ENCODE assay signal across 31 mouse cellular contexts in genomic region chr7:123209864-123210263, GRCm38 (mm10). TPM values are rescaled to one million over a fixed set of nuclear protein-coding genes. Genes with fewer than 3 reads are reported as not detected.
DNase-seq lines count a peak whose midpoint lies in the region; ATAC-seq and TF ChIP-seq lines count a peak whose summit lies in the region.
"Had no signal": no experiment of that assay in that cellular context is flagged by ENCODE, and none has a peak within 500 bp of the region (broad histone marks: within the 10 kb centered on the region; RNA-seq: fewer than 3 reads in every experiment).

No protein-coding gene starts in this region.

- H3K36me3 ChIP-seq in forebrain, embryonic 11.5 days (ENCODE audit: control insufficient read depth, insufficient read depth, low read length), result no peaks in the 10 kb centered on the region
- no peaks in the 10 kb centered on the region for H3K36me3 ChIP-seq in forebrain, embryonic 14.5 days (ENCODE audit: control insufficient read depth, insufficient read depth, low read length)
- no peaks in the 10 kb centered on the region for H3K36me3 ChIP-seq in kidney, adult 2 months (ENCODE audit: control insufficient read depth, insufficient read depth, low read length)
- H3K36me3 ChIP-seq in ES-E14 (ENCODE audit: control insufficient read depth, insufficient read depth, low read length, poor library complexity, severe bottlenecking), result no peaks in the 10 kb centered on the region
- no peaks in the 10 kb centered on the region for H3K36me3 ChIP-seq in small intestine, adult 2 months (ENCODE audit: control insufficient read depth, insufficient read depth, low read length)
- H3K36me3 ChIP-seq: embryonic facial prominence, embryonic 13.5 days; forebrain, embryonic 10.5 days; liver, embryonic 12.5 days; midbrain, embryonic 13.5 days had no signal

- no peak for TF ChIP-seq CTCF in kidney, adult 2 months (conservative IDR thresholded peaks at IDR 0.05; ENCODE audit: insufficient read depth, insufficient read length, low read depth, low read length)
- TF ChIP-seq CTCF in small intestine, adult 2 months (IDR thresholded peaks at IDR 0.05; ENCODE audit: extremely low read depth, insufficient read length, insufficient replicate concordance, low read depth, low read length), result no peak

- no peak overlapping the region for H3K9ac ChIP-seq in forebrain, embryonic 11.5 days (ENCODE audit: low read length)
- H3K9ac ChIP-seq in forebrain, embryonic 14.5 days (ENCODE audit: low read length), result no peak overlapping the region
- H3K9ac ChIP-seq in ES-E14 (ENCODE audit: insufficient read depth, low read depth, low read length, poor library complexity, severe bottlenecking), result peak overlapping the region; percentile 60; the same call in 1 of the 2 replicates
- H3K9ac ChIP-seq: embryonic facial prominence, embryonic 13.5 days; forebrain, postnatal 0 days; hindbrain, embryonic 14.5 days; liver, embryonic 12.5 days; liver, postnatal 0 days had no signal

- H3K4me2 ChIP-seq in forebrain, embryonic 11.5 days (ENCODE audit: low read depth, low read length, severe bottlenecking), result no peak overlapping the region
- H3K4me2 ChIP-seq in forebrain, embryonic 14.5 days (ENCODE audit: low read length), result no peak overlapping the region
- H3K4me2 ChIP-seq: embryonic facial prominence, embryonic 13.5 days; hindbrain, embryonic 14.5 days; liver, embryonic 12.5 days; midbrain, embryonic 13.5 days had no signal

- TF ChIP-seq POLR2A in kidney, adult 2 months (IDR thresholded peaks at IDR 0.05; ENCODE audit: low read depth, low read length), result no peak
- TF ChIP-seq POLR2A in small intestine, adult 2 months (IDR thresholded peaks at IDR 0.05; ENCODE audit: low read depth, low read length), result no peak

- DNase-seq in forebrain, embryonic 11.5 days (ENCODE audit: low spot score), result peak; percentile 43
- DNase-seq in forebrain, embryonic 14.5 days (ENCODE audit: low spot score), result no peak
- DNase-seq in kidney, adult 2 months, result peak; percentile 32
- DNase-seq in kidney, postnatal 36 days, result no peak
- no peak for DNase-seq in ES-E14 (ENCODE audit: low read depth, low spot score)
- no peak for DNase-seq in right cerebral cortex, postnatal 25 days
- no peak for DNase-seq in c-Kit-positive CD71-positive TER-119-positive erythroid progenitor cells, embryonic 14.5 days (ENCODE audit: low spot score)
- DNase-seq: adrenal gland, postnatal 25 days; cerebellum, adult 18-20 months; cerebellum, postnatal 10 days; forebrain, postnatal 0 days; gastrocnemius, postnatal 14 days; heart, adult 2 months; kidney, adult 8-10 months; kidney, postnatal 25 days; layer of hippocampus, postnatal 36 days; left cerebral cortex, postnatal 4 days; liver, postnatal 0 days; lung, postnatal 36 days; right cerebral cortex, postnatal 14 days; spleen, adult 18-20 months; thymus, adult 18-20 months; thymus, postnatal 25 days had no signal

- no peak for ATAC-seq in forebrain, embryonic 11.5 days (replicated peaks; ENCODE audit: low FRiP score)
- no peak for ATAC-seq in forebrain, embryonic 14.5 days
- ATAC-seq: forebrain, postnatal 0 days; liver, embryonic 12.5 days; liver, postnatal 0 days; midbrain, embryonic 13.5 days had no signal

- no peaks in the 10 kb centered on the region for H3K27me3 ChIP-seq in forebrain, embryonic 11.5 days (ENCODE audit: control insufficient read depth, insufficient read depth, low read length)
- no peaks in the 10 kb centered on the region for H3K27me3 ChIP-seq in forebrain, embryonic 14.5 days (replicated peaks; ENCODE audit: control insufficient read depth, insufficient read depth, low read length)
- no peaks in the 10 kb centered on the region for H3K27me3 ChIP-seq in kidney, adult 2 months (replicated peaks; ENCODE audit: control insufficient read depth, insufficient read depth, low read length)
- H3K27me3 ChIP-seq in small intestine, adult 2 months (ENCODE audit: control insufficient read depth, insufficient read depth, low read length), result no peaks in the 10 kb centered on the region
- H3K27me3 ChIP-seq: embryonic facial prominence, embryonic 13.5 days; midbrain, embryonic 13.5 days had no signal

- 0 out of 2 replicates have a peak, but pooled peaks cover 1% of the 10 kb centered on the region for H3K4me1 ChIP-seq in forebrain, embryonic 11.5 days (replicated peaks; ENCODE audit: control insufficient read depth, insufficient read depth, low read length)
- no peaks in the 10 kb centered on the region for H3K4me1 ChIP-seq in forebrain, embryonic 14.5 days (ENCODE audit: control insufficient read depth, insufficient read depth, low read length)
- H3K4me1 ChIP-seq in kidney, adult 2 months (ENCODE audit: control insufficient read depth, insufficient read depth, low read length), result peaks cover 3% of the 10 kb centered on the region; the same call in 1 of the 2 replicates
- H3K4me1 ChIP-seq in ES-E14 (ENCODE audit: control insufficient read depth in 2 of 2, insufficient read depth in 2 of 2, low read length in 2 of 2, poor library complexity in 1 of 2), result peaks cover 11 to 26% of the 10 kb centered on the region in 2 experiments
- H3K4me1 ChIP-seq in small intestine, adult 2 months (ENCODE audit: control insufficient read depth, insufficient read depth, insufficient read length, low read length), result peaks cover 29% of the 10 kb centered on the region

- in situ Hi-C loops in ES-E14 (cut with MboI; ENCODE audit: low sequenced_read_pairs in 2 of 2, unreplicated experiment in 2 of 2), result loop anchor here (10.0 to 25.0 kb wide), 2 partner anchors 252 to 255 kb away; partner anchors contain the start of gene Aqp8 (in 2 of the 2)

- no peak overlapping the region for H3K27ac ChIP-seq in forebrain, embryonic 11.5 days (ENCODE audit: low read depth, low read length)
- no peak overlapping the region for H3K27ac ChIP-seq in forebrain, embryonic 14.5 days (ENCODE audit: low read depth, low read length)
- no peak overlapping the region for H3K27ac ChIP-seq in kidney, adult 2 months (ENCODE audit: insufficient read depth, low read depth, low read length)
- H3K27ac ChIP-seq in ES-E14 (ENCODE audit: insufficient read depth, low read depth, low read length, poor library complexity, severe bottlenecking), result peak overlapping the region; percentile 17; the same call in 1 of the 2 replicates
- peak overlapping the region; percentile 81 for H3K27ac ChIP-seq in small intestine, adult 2 months (ENCODE audit: insufficient read depth, low read depth, low read length)
- H3K27ac ChIP-seq: embryonic facial prominence, embryonic 13.5 days; forebrain, embryonic 10.5 days; heart, adult 2 months; hindbrain, embryonic 14.5 days; liver, embryonic 12.5 days; midbrain, embryonic 13.5 days; stomach, postnatal 0 days had no signal

- H3K9me3 ChIP-seq in forebrain, embryonic 11.5 days (ENCODE audit: control insufficient read depth, low read length), result no peaks in the 10 kb centered on the region
- no peaks in the 10 kb centered on the region for H3K9me3 ChIP-seq in forebrain, embryonic 14.5 days (replicated peaks; ENCODE audit: control insufficient read depth, low read length)
- no peaks in the 10 kb centered on the region for H3K9me3 ChIP-seq in ES-E14 (ENCODE audit: control insufficient read depth, insufficient read depth, low read depth, low read length)
- H3K9me3 ChIP-seq: embryonic facial prominence, embryonic 13.5 days; forebrain, embryonic 10.5 days; liver, embryonic 12.5 days; midbrain, embryonic 13.5 days had no signal

- WGBS in forebrain, embryonic 11.5 days, result 82% methylated on average over 9 of the region's 9 CpGs
- 73% methylated on average over 9 of the region's 9 CpGs for WGBS in forebrain, embryonic 14.5 days
- WGBS in kidney, adult 2 months, result 43% methylated on average over 9 of the region's 9 CpGs
- 28% methylated on average over 9 of the region's 9 CpGs for WGBS in small intestine, adult 2 months

- H3K4me3 ChIP-seq in forebrain, embryonic 11.5 days (ENCODE audit: low read depth, low read length), result no peak overlapping the region
- no peak overlapping the region for H3K4me3 ChIP-seq in forebrain, embryonic 14.5 days (ENCODE audit: low read depth, low read length)
- no peak overlapping the region for H3K4me3 ChIP-seq in kidney, adult 2 months (ENCODE audit: insufficient read depth, low read depth, low read length)
- H3K4me3 ChIP-seq in ES-E14 (ENCODE audit: insufficient read depth in 1 of 2, low read depth in 1 of 2, low read length in 2 of 2, poor library complexity in 1 of 2, severe bottlenecking in 1 of 2), result peak overlapping the region; percentile 30 to 36; a peak in 1 of 4 replicates
- H3K4me3 ChIP-seq in small intestine, adult 2 months (ENCODE audit: low read depth, low read length), result no peak overlapping the region
- H3K4me3 ChIP-seq: embryonic facial prominence, embryonic 13.5 days; forebrain, embryonic 10.5 days; heart, adult 2 months; liver, embryonic 12.5 days; midbrain, embryonic 13.5 days had no signal

TF ChIP-seq in ES-E14, 5 proteins besides CTCF, POLR2A, EP300 and RAD21:
- TF ChIP-seq MAFK (IDR thresholded peaks at IDR 0.05; ENCODE audit: insufficient read depth, low read depth, low read length), result no peak
- no peak for TF ChIP-seq ZNF384 (IDR thresholded peaks at IDR 0.05; ENCODE audit: low read depth, low read length)
- no peak for TF ChIP-seq HCFC1 (IDR thresholded peaks at IDR 0.05; ENCODE audit: borderline replicate concordance, insufficient read depth, low read length)
- no peak for TF ChIP-seq CHD2 (IDR thresholded peaks at IDR 0.05; ENCODE audit: low read depth, low read length)
- TF ChIP-seq ZC3H11A (IDR thresholded peaks at IDR 0.05; ENCODE audit: borderline replicate concordance, low read depth, low read length), result no peak

RNA-seq across cellular contexts. Expression of gene Slc5a11, which starts 4.7 kb away (rescaled TPM):
- not detected in 2 replicates for polyA plus RNA-seq in forebrain, embryonic 11.5 days (2014; fragmentation: Nextera tagmentation; extraction: Ambion mirVana)
- 0.37 TPM in 1 of 2 replicates, not detected in the other for polyA plus RNA-seq in forebrain, embryonic 14.5 days (2014; fragmentation: Nextera tagmentation; extraction: Ambion mirVana)
- polyA plus RNA-seq in kidney, adult 2 months (2012; rRNA removed), result 107 and 133 TPM in 2 replicates
- 22.0 and 32.2 TPM in 2 replicates for total RNA-seq in ES-E14 (2012; rRNA removed)
- polyA plus RNA-seq in small intestine, adult 2 months (2012; rRNA removed), result 61.4 and 204 TPM in 2 replicates
- total RNA-seq: adrenal gland, adult 18-20 months; adrenal gland, postnatal 25 days; gastrocnemius, postnatal 14 days; heart, adult 2 months; left cerebral cortex, postnatal 4 days had no signal
- polyA plus RNA-seq: embryonic facial prominence, embryonic 13.5 days; forebrain, embryonic 10.5 days; hindbrain, embryonic 14.5 days had no signal

Comparison
In these comparisons a context has a peak if more than half of its experiments do, and no peak if none do; other contexts are left out.
1. DNase-seq: peak in forebrain, embryonic 11.5 days (single experiment) and kidney, adult 2 months (single experiment); none in forebrain, embryonic 14.5 days (single experiment), kidney, postnatal 36 days (0 of 2), ES-E14 (single experiment), right cerebral cortex, postnatal 25 days (single experiment) and c-Kit-positive CD71-positive TER-119-positive erythroid progenitor cells, embryonic 14.5 days (single experiment).
2. H3K27ac ChIP-seq: peak in ES-E14 (single experiment) and small intestine, adult 2 months (single experiment); none in forebrain, embryonic 11.5 days (single experiment), forebrain, embryonic 14.5 days (single experiment) and kidney, adult 2 months (single experiment).
3. H3K4me3 ChIP-seq: peak in ES-E14 (2 of 2); none in forebrain, embryonic 11.5 days (single experiment), forebrain, embryonic 14.5 days (single experiment), kidney, adult 2 months (single experiment) and small intestine, adult 2 months (single experiment).
4. RNA of gene Slc5a11, which starts 4.7 kb away (polyA plus RNA-seq): 61.4 to 204 TPM in small intestine, adult 2 months and 107 to 133 TPM in kidney, adult 2 months; 0.37 TPM in forebrain, embryonic 14.5 days and not detected in forebrain, embryonic 11.5 days; every median in the first group is over 10 times any median in the second.